Mouse (Mus musculus): ENCODE measurements around the gene Tesk2.

The Tesk2 gene

GRCm38 (mm10) chr4:116854286-116854685, 133.5 kb downstream of the Tesk2 start:
- DNase-seq (ENCODE audit: low spot score in 2 of 2): no peak
